Mouse (Mus musculus): ENCODE results near the gene Xlr5a. TPM values are rescaled to one million over a fixed set of nuclear protein-coding genes. Genes with fewer than 3 reads are reported as not detected.
"Not testable (repeated sequence)": the region's sequence is repeated elsewhere in the genome, so short reads cannot be mapped to it uniquely, and the experiment has no call there.

Gene Xlr5a
- polyA plus RNA-seq, 2 experiments: not detected

DNA sequence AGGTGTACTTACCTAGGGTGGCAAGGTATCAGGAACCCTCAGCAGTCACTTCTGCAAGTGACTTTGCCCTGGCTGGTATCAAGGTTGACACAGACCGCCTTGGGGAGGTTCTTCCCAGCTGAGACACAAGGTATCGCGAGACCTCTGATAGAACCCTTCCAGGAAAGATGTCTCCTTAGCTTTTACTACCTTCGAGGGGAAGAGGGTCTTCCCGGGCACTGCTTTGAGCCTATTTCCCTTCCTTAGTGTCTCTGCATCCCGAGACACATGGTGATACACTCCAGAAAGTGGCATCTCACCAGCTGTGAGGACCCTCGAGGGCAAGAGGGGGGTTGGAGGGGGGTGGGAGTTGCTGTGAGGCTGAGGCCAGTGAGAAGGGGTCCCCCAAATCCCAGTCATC, 143.4 kb downstream of the Xlr5a start, which contains the start of gene DXBay18:
Gene DXBay18 (minus strand): TSS at position 101 of the 400 bp plus-strand sequence.
- H3K27ac ChIP-seq; H3K4me2 ChIP-seq (ENCODE audit: low read depth); H3K9me3 ChIP-seq (ENCODE audit: control insufficient read depth, low read length); DNase-seq (ENCODE audit: low read depth in 3 of 3, low spot score in 3 of 3); H3K36me3 ChIP-seq (replicated peaks; ENCODE audit: control insufficient read depth, insufficient read depth, low read depth); H3K9ac ChIP-seq (replicated peaks); H3K4me1 ChIP-seq (replicated peaks; ENCODE audit: control insufficient read depth in 2 of 2, insufficient read depth in 2 of 2, low read length in 1 of 2); H3K27me3 ChIP-seq (ENCODE audit: control insufficient read depth, insufficient read depth, low read length); ATAC-seq (ENCODE audit: insufficient read depth); H3K4me3 ChIP-seq (ENCODE audit: insufficient read depth in 1 of 2, low read depth in 2 of 2, low read length in 2 of 2): not testable (repeated sequence)
- no CpG with 5 or more reads among the region's 7 CpGs for WGBS (ENCODE audit: insufficient replicate concordance)

DNA sequence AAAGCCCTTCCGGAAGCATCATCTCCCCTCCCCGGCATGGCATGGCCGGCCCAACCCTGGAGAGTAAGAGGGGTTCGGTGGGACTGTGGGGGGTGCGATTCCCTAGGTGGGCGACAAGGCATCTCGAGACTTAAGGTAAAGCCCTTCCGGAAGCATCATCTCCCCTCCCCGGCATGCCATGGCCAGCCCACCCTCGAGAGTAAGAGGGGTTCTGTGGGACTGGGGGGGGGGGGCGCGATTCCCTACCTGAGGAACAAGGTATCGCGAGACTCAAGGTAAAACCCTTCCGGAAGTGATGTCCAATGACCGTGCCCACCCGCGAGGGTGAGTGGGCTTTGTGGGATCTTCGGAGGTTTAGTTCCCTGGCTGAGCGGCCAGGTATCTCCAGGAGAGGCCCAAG, 144.3 kb downstream of the Xlr5a start, which contains the start of gene Xlr5b:
Gene Xlr5b (plus strand): TSS at position 301 of the 400 bp plus-strand sequence.
- H3K4me1 ChIP-seq (replicated peaks; ENCODE audit: control insufficient read depth in 2 of 2, insufficient read depth in 2 of 2, low read length in 1 of 2); H3K4me3 ChIP-seq (ENCODE audit: insufficient read depth in 1 of 2, low read depth in 2 of 2, low read length in 2 of 2); DNase-seq (ENCODE audit: low read depth in 3 of 3, low spot score in 3 of 3); H3K4me2 ChIP-seq (ENCODE audit: low read depth); ATAC-seq (ENCODE audit: insufficient read depth); H3K27me3 ChIP-seq (ENCODE audit: control insufficient read depth, insufficient read depth, low read length); H3K9me3 ChIP-seq (ENCODE audit: control insufficient read depth, low read length); H3K36me3 ChIP-seq (replicated peaks; ENCODE audit: control insufficient read depth, insufficient read depth, low read depth); H3K27ac ChIP-seq; H3K9ac ChIP-seq (replicated peaks): not testable (repeated sequence)
- no CpG with 5 or more reads among the region's 20 CpGs for WGBS (ENCODE audit: insufficient replicate concordance)

GRCm38 (mm10) chrX:73143218-73143618, 149.6 kb downstream of the Xlr5a start:
- WGBS (ENCODE audit: insufficient replicate concordance): no CpG with 5 or more reads among the region's 7 CpGs
- H3K9me3 ChIP-seq (ENCODE audit: control insufficient read depth, low read length); H3K9ac ChIP-seq (replicated peaks); H3K4me2 ChIP-seq (ENCODE audit: low read depth); ATAC-seq (ENCODE audit: insufficient read depth); DNase-seq (ENCODE audit: low read depth in 3 of 3, low spot score in 3 of 3); H3K27me3 ChIP-seq (ENCODE audit: control insufficient read depth, insufficient read depth, low read length); H3K36me3 ChIP-seq (replicated peaks; ENCODE audit: control insufficient read depth, insufficient read depth, low read depth); H3K4me3 ChIP-seq (ENCODE audit: insufficient read depth in 1 of 2, low read depth in 2 of 2, low read length in 2 of 2); H3K27ac ChIP-seq; H3K4me1 ChIP-seq (replicated peaks; ENCODE audit: control insufficient read depth in 2 of 2, insufficient read depth in 2 of 2, low read length in 1 of 2): not testable (repeated sequence)

DNA sequence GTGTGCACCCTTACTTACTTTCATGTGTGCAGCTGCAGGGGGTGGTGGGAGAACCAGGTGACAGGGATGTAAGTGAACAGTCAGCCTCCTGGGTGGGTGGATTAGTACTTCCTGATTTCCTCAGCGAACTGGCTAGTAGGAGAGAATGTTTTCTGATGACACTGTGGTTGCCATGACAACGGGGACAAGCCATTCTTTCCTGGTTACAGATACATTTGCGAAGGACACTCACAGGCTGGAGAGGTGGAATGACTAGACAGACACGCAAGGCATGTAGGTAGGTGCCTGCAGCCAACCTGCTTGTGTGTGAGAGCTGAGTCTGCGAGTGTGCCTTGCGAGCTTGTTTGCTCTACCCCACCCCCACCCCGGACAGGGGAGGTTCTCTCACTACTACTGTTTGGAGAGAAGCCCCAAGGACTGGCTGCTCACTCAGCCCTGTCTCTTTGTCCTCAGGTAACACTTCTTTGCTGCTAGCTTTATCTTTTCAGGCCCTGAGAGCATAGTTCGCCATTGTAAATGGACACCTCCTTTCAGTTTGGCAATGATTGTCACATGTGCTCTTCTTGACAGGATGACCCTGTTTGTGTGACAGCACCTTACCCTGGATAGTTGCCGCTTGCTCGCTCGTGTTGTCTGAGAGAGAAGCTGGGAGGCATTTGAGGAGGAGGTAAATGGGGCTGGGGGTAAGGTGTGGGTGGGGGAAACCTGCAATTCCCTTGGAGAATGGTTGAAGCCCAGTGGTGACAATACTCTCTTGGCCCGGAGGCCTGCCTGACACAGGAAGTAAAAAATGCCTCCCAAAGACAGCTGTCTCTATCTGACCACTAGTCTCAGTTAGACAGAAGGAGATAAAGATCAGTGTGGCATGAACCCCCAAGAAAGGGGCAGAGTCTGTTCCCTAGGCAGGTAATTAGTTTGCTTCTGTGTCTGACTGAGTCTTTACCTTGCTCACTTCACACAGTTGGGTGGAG, 169.6 kb downstream of the Xlr5a start:
- WGBS (ENCODE audit: insufficient replicate concordance): no CpG with 5 or more reads among the region's 12 CpGs
- ATAC-seq (ENCODE audit: insufficient read depth); DNase-seq (ENCODE audit: low read depth in 3 of 3, low spot score in 3 of 3); H3K36me3 ChIP-seq (replicated peaks; ENCODE audit: control insufficient read depth, insufficient read depth, low read depth); H3K9ac ChIP-seq (replicated peaks); H3K27me3 ChIP-seq (ENCODE audit: control insufficient read depth, insufficient read depth, low read length); H3K4me1 ChIP-seq (replicated peaks; ENCODE audit: control insufficient read depth in 2 of 2, insufficient read depth in 2 of 2, low read length in 1 of 2); H3K9me3 ChIP-seq (ENCODE audit: control insufficient read depth, low read length); H3K4me3 ChIP-seq (ENCODE audit: insufficient read depth in 1 of 2, low read depth in 2 of 2, low read length in 2 of 2); H3K4me2 ChIP-seq (ENCODE audit: low read depth); H3K27ac ChIP-seq: not testable (repeated sequence)

DNA sequence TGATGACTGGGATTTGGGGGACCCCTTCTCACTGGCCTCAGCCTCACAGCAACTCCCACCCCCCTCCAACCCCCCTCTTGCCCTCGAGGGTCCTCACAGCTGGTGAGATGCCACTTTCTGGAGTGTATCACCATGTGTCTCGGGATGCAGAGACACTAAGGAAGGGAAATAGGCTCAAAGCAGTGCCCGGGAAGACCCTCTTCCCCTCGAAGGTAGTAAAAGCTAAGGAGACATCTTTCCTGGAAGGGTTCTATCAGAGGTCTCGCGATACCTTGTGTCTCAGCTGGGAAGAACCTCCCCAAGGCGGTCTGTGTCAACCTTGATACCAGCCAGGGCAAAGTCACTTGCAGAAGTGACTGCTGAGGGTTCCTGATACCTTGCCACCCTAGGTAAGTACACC, 176.0 kb downstream of the Xlr5a start, which contains the start of gene Gm14685:
Gene Gm14685 (plus strand): TSS at position 301 of the 400 bp plus-strand sequence.
- H3K4me3 ChIP-seq (ENCODE audit: insufficient read depth in 1 of 2, low read depth in 2 of 2, low read length in 2 of 2); H3K9ac ChIP-seq (replicated peaks); H3K27ac ChIP-seq; H3K9me3 ChIP-seq (ENCODE audit: control insufficient read depth, low read length); ATAC-seq (ENCODE audit: insufficient read depth); H3K4me2 ChIP-seq (ENCODE audit: low read depth); H3K4me1 ChIP-seq (replicated peaks; ENCODE audit: control insufficient read depth in 2 of 2, insufficient read depth in 2 of 2, low read length in 1 of 2); DNase-seq (ENCODE audit: low read depth in 3 of 3, low spot score in 3 of 3); H3K36me3 ChIP-seq (replicated peaks; ENCODE audit: control insufficient read depth, insufficient read depth, low read depth); H3K27me3 ChIP-seq (ENCODE audit: control insufficient read depth, insufficient read depth, low read length): not testable (repeated sequence)
- no CpG with 5 or more reads among the region's 7 CpGs for WGBS (ENCODE audit: insufficient replicate concordance)

- not testable (repeated sequence) for ATAC-seq (ENCODE audit: insufficient read depth); H3K27ac ChIP-seq; H3K4me2 ChIP-seq (ENCODE audit: low read depth); DNase-seq (ENCODE audit: low read depth in 3 of 3, low spot score in 3 of 3); H3K9ac ChIP-seq (replicated peaks); H3K9me3 ChIP-seq (ENCODE audit: control insufficient read depth, low read length); H3K27me3 ChIP-seq (ENCODE audit: control insufficient read depth, insufficient read depth, low read length); H3K4me1 ChIP-seq (replicated peaks; ENCODE audit: control insufficient read depth in 2 of 2, insufficient read depth in 2 of 2, low read length in 1 of 2); H3K4me3 ChIP-seq (ENCODE audit: insufficient read depth in 1 of 2, low read depth in 2 of 2, low read length in 2 of 2); H3K36me3 ChIP-seq (replicated peaks; ENCODE audit: control insufficient read depth, insufficient read depth, low read depth)
- WGBS (ENCODE audit: insufficient replicate concordance): 58% methylated on average over 13 of the region's 13 CpGs
Observed at GRCm38 (mm10) chrX:73096941-73097508, 195.8 kb downstream of the Xlr5a start, which contains the start of gene Xlr3a. TSS of gene Xlr3a (minus strand) at chrX:73097095.

DNA sequence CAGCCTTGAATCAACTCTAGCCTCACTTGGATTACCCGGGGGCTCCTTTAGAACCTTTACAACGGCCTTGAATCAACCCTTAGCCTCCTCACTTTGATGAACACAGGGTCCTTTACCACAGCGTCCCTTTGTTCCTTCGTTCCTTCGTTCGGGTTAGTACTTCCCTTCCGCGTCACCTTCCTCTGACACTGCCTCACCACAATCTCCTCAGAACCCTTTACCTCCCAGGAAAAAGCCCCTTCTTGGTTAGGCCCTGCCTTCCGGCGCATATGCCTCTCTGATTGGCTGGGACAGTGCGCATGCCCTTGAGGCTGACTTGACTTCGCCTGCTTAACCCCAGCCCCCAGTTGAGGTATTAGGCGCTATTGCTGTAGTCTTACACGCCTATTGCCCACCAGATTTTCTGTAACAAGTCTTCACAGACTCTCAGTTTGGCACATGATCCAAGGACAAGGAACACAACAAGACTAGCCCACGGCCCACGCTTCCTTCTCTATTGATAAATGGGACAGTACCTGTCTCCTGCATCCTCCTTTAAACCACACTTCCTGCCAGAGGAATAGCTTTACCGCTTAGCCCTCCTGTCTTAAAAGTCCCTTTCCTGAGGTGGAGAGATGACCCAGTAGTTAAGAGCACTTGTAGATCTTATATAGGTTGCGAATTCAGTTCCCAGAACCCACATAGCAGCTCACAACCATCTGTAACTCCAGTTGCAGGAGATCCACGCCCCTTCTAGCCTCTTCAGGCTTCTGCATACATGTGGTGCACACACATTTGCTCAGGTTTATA, 210.3 kb downstream of the Xlr5a start, which contains the start of gene Xlr4a:
Gene Xlr4a (minus strand): TSS at position 212 of the 789 bp plus-strand sequence.
- not testable (repeated sequence) for H3K9me3 ChIP-seq (ENCODE audit: control insufficient read depth, low read length); H3K4me1 ChIP-seq (replicated peaks; ENCODE audit: control insufficient read depth in 2 of 2, insufficient read depth in 2 of 2, low read length in 1 of 2); ATAC-seq (ENCODE audit: insufficient read depth); DNase-seq (ENCODE audit: low read depth in 3 of 3, low spot score in 3 of 3); H3K36me3 ChIP-seq (replicated peaks; ENCODE audit: control insufficient read depth, insufficient read depth, low read depth); H3K27ac ChIP-seq; H3K27me3 ChIP-seq (ENCODE audit: control insufficient read depth, insufficient read depth, low read length); H3K4me2 ChIP-seq (ENCODE audit: low read depth); H3K4me3 ChIP-seq (ENCODE audit: insufficient read depth in 1 of 2, low read depth in 2 of 2, low read length in 2 of 2); H3K9ac ChIP-seq (replicated peaks)
- 50% methylated on average over 17 of the region's 19 CpGs for WGBS (ENCODE audit: insufficient replicate concordance)
